Mouse (Mus musculus): ENCODE results near the gene Cers3.

Gene Cers3

DNA sequence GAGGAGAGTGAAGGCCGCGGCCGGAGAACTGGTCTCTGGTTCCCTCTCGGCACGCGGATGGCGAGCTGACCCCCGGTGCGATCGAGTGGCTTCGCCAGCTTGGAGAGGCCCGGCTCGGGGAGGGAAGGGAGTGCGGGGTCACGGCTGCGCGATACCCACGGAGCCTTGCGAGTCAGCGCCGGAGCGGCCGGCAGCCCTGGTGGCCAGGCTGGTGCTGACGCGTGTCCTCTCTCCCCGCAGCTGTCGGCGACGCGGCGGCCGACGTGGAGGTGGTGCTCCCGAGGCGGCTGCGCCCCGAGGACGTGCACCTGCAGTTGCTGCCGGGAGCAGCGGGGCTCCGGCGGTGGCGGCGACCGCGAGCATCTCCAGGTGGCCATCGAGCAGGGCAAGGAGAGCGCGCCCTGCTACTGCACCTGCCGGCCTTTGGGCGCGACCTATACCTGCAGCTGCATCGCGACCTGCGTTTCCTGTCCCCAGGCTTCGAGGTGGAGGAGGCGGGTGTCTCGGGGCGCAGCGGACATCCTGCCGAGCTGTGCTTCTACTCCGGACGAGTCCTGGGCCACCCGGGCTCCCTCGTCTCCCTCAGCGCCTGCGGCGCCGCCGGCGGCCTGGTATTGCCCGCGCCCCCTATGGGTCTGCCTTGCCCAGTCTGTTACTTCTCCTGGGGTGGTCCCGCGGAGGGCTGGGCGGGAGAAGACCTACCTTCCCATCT is 96.9 kb downstream of the Cers3 start:
- ATAC-seq (ENCODE audit: low TSS enrichment) = peak; percentile 35

- no peak for ATAC-seq (ENCODE audit: low TSS enrichment)
Observed at GRCm38 (mm10) chr7:66841165-66841564, 97.9 kb downstream of the Cers3 start.

DNA sequence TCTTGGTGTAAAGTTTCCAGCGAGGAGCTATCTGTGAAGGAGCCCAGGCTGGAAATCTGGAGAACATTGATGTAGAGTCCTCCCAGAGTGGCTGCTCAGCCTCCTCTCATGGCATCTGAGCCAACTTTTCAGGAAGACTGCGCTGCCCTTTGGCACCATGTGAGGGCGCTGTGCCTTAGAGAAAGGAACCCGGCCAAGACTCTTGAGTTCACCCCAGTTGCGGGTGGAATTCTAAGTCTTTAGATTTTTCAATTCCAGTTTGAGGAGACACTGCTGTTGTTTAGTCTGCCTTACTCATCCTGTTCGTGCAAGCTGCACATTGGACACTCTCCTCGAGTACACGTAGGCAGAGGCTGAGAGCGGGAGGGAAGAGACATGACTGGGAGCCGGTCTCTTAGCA is 98.7 kb downstream of the Cers3 start:
- ATAC-seq (ENCODE audit: low TSS enrichment) = peak; percentile 60

DNA sequence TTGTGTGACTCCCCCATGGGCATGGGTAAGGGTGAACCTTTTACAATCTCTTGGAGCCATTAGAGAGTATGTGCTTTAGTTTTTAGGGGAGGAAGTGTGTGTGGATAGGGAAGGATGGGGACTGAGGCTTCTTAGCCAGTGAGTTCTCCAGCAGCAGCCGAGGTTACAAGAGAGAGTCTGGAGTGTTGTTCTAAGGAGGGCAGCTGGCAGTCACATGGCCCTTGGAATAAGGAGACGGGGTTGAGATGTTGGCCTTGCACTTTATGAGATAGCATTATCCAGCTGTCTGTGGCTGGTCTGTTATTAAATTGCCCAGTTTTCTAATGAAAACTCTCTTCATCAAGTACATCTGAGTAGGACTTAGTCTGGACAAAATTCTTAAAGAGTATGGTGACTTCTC is 100.5 kb downstream of the Cers3 start:
- no peak for ATAC-seq (ENCODE audit: low TSS enrichment)

DNA sequence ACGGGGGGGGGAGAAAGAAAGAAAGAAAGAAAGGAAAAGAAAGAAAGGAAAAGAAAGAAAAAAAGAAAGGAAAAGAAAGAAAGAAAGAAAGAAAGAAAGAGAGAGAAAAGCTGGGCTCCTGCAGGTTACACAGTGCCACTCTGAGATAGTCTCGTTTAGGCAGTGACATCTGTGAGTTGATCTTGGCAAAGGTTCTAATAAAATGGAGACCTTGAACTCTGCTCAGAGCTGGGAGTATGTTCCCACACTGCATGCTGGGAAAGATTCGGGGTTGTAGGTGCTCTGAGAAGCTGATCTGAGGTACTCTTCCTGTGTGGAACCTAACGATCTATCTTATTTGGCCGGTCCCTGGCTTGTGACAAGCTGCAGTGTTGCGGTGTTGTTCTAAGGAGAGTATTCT is 103.3 kb downstream of the Cers3 start:
- ATAC-seq (ENCODE audit: low TSS enrichment) = no peak

- ATAC-seq (ENCODE audit: low TSS enrichment) = no peak
Observed at GRCm38 (mm10) chr7:66847299-66847698, 104.0 kb downstream of the Cers3 start.

DNA sequence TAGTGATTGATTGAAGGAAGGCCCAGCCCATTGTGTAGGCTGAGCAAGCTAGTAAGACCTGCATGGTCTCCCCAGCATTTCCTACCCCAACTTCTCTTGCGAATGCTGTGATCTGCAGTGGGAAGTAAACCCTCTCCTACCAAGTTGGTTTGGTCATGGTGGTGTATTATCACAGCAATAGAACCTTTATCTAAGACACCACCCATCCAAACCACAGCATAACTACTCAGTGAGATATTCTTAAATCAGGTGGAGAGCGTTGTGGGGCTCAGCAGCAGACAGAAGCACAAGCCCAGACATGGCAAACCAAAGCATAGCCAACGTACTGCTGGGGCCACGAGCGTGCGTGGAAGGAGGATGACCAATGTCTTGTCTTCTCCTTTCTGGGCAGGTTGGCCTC is 106.0 kb downstream of the Cers3 start:
- no peak for ATAC-seq (ENCODE audit: low TSS enrichment)

DNA sequence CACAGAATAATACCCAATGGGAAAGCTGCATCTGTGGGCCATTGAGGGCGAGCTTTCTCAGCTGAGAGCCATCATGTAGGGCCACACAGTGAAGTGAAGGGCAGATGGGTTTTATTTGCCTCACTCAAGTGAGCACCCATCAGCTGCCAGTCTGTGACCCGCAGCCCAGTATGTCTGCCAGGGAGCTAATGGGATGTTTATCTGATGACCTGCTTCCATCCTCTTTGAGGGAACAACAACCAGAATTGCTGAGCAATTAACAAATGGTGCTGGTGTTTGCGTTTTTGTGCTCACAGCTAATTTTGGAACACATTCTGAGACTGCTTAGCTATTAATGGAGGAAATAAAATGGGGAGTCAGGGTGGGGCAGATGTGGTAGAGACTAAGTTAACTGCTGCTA is 108.9 kb downstream of the Cers3 start:
- ATAC-seq (ENCODE audit: low TSS enrichment) = 0 out of 2 replicates have a peak, but pooled peaks have one; percentile 18

DNA sequence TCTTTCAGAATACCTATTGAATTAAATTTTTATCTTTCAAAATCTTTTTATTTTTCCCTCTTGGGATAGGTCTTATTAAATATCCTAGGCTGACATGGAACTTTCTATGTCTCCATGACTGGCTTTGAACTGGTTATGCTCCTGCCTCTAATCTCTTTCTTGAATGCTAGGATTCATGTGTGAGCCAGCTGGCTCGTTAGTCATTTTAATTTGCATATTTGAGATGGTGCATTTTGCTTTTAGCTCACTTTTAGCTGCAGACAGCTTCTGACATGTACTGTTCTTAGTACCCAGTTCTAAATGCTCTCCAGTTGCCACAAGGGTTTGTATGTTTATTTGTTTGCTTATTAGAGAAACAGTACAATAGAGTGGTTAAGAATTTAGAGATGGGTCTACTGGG is 114.3 kb downstream of the Cers3 start:
- ATAC-seq (ENCODE audit: low TSS enrichment) = peak; percentile 36; the same call in 1 of the 2 replicates

- ATAC-seq (ENCODE audit: low TSS enrichment) = no peak
Observed at GRCm38 (mm10) chr7:66858247-66859075, 115.2 kb downstream of the Cers3 start.

- ATAC-seq (ENCODE audit: low TSS enrichment) = peak; percentile 43; the same call in 1 of the 2 replicates
Observed at GRCm38 (mm10) chr7:66859220-66859619, 115.9 kb downstream of the Cers3 start.

GRCm38 (mm10) chr7:66866944-66867718 is 123.8 kb downstream of the Cers3 start:
- peak; percentile 77 for ATAC-seq (ENCODE audit: low TSS enrichment)

GRCm38 (mm10) chr7:66867719-66868501 is 124.6 kb downstream of the Cers3 start:
- peak; percentile 55 for ATAC-seq (ENCODE audit: low TSS enrichment)

DNA sequence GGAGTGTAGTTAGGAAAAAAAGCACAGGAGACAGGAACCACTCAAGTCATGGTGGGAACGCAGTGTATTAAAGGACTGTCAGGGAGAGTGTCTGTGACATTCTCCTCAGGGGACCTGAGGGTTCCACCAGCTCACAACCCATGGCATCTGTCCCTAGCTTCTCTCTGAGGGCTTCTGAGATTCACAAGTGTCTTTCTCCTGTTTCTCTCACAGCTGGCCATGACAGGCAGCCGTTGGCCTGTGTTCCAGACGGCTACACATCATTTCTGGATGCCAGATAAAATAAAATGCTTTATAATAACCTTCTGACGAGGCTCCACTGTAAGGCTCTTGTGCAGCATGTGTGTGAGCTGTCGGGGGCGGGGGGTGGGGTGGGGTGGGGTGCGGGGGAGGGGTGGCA is 128.2 kb downstream of the Cers3 start:
- no peak for ATAC-seq (ENCODE audit: low TSS enrichment)

DNA sequence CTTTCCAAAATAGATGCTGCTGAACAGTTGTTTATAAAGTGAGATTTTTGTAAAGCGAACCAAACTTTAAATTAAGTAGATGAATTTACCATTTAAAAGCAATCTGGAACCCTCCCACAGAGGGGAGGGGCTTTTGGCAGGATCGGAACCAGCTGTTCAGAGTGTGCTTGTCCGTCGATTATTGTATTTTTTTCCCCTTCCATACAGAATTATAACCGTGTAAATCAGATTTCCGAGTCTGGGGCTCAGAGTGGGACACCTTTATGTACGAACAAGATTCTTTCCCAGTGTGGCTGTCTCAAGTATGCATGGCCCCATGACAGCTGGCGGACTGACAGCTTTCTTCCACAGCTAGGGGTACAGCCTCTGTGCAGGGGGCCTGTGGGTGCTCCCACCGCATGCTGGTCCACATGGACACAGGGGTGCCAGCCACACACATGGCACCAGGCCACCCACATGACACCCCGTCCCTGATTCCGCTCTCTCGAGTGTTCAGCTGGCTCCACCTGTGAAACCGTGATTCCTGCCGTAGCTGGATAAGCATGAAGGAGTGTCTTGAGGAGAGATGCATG is 128.7 kb downstream of the Cers3 start:
- no peak for ATAC-seq (ENCODE audit: low TSS enrichment)

- no peak for ATAC-seq (ENCODE audit: low TSS enrichment)
Observed at GRCm38 (mm10) chr7:66873235-66873634, 129.9 kb downstream of the Cers3 start.
